Mouse (Mus musculus): ENCODE results near the gene Xrn1. TPM values are rescaled to one million over a fixed set of nuclear protein-coding genes. Genes with fewer than 3 reads are reported as not detected.
"Not testable (repeated sequence)": the region's sequence is repeated elsewhere in the genome, so short reads cannot be mapped to it uniquely, and the experiment has no call there.

Gene Xrn1
- polyA plus RNA-seq, 1 experiment from 2014 or later, result 17.5 TPM

DNA sequence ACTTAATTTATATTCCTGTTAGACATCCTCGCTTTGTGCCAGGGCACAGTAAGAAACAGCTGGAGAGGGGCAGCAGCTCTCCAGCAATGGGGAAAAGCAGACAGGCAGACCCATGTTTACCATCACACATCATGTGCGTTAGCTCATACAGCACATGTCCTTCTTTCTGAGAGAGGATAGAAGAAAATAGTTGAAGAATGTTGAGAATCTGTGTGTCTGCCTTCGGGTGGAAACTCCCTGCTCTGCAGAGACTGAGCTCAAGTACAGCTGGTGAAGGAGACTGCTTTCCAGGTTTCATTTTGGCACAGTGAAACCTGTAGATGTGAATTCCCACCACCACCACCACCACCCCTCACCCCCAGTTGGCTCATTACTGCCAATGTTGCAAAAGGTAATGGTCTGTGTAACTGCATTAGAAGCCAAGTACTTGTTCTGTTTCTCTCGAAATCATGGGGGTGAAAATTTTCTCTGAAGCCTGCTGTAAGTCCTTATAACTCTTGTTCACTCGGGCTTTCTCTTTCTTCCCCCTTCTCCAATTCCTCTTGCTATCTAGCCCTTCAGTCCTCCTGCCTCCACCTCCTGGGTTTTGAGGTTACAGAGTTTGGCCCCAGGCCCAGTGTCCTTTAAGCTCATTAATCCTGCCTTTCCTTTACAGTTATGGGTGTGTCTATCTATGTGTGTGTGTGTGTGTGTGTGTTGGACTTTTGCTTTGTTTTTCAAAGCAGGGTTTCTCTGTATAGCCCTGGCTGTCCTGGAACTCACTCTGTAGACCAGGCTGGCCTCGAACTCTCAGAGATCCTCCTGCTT is 102.1 kb downstream of the Xrn1 start:
- WGBS, result 77% methylated on average over 6 of the region's 6 CpGs
- Histone ChIP-seq H3K4me1 (no peaks in the 10 kb centered on the region), H3K36me3 (peaks cover 67% of the 10 kb centered on the region), H3K9me3 (replicated peaks) (no peaks in the 10 kb centered on the region), H3K27me3 (no peaks in the 10 kb centered on the region), H3K4me3 (replicated peaks) (no peak overlapping the region), H3K4me2 (no peak overlapping the region), H3K27ac (no peak overlapping the region), H3K9ac (no peak overlapping the region)
- no peak for ATAC-seq (replicated peaks; ENCODE audit: low FRiP score)

DNA sequence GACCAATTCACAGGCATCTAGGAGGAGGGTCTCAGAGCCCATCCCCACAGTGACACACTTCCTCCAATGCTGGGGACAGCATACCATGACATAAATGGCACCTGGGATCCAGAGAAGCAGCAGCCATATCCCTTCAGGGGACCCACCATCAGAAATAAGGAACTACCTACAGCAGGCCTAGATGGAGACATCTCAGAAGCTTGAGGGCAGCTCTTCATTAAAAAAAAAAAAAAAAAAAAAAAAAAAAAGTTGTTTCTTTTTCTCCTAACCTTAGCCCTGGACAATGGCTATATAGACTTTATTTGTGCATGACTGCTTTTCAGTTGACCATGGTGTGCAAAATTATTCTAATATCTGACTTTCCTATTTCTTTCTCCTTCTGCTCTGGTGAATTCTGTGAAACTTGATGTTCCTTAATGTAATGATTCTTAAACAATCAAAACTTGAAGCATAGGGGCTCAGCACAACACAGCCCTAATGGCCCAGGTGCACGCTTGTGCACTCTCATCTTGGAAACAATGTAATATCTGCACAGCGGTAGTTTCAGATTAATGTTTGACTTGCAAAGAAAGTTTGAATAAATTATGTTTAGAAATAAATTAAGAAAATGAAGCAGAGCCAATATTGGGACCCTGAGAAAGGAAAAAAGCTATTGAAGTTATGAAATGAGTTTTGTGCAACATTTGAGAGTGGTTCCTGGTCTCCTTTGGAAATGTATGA is 108.7 kb downstream of the Xrn1 start:
- Histone ChIP-seq H3K36me3 (peaks cover 10% of the 10 kb centered on the region), H3K27ac (peak overlapping the region; percentile 58; the same call in 1 of the 2 replicates), H3K4me1 (no peaks in the 10 kb centered on the region), H3K4me3 (replicated peaks) (no peak overlapping the region), H3K9ac (no peak overlapping the region), H3K4me2 (no peak overlapping the region), H3K9me3 (replicated peaks) (no peaks in the 10 kb centered on the region), H3K27me3 (no peaks in the 10 kb centered on the region)
- 0 out of 2 replicates have a peak, but pooled peaks have one; percentile 15 for ATAC-seq (replicated peaks; ENCODE audit: low FRiP score)
- WGBS, result 64% methylated on average over 2 of the region's 2 CpGs

DNA sequence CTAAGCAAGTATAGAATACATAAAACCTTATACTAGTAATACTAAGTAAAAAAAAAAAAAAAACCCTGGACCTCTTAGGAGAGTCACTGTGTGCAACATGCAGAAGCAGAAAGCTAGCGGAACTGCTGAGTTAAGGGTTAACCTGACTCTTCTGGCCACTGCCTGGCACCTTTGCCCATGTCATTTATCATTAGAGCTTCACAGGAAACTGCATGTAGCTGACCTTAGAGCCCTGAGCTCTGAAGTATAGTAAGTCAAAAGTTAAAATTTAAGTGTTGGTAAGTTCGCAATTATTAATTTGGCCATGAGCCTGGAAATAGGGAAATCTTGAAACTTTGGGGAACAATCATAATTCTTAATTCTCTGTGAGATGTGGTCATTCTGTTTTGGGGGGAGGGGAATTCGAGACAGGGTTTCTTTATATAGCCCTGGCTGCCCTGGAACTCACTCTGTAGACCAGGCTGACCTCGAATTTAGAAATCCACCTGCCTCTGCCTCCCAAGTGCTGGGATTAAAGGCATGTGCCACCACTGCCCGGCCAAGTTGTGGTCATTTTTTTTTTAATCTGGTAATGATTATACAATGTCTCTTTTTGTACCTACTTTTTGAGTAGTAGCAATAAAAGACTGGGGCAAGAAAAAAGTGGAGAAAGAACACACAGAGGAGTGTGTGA is 109.4 kb downstream of the Xrn1 start:
- WGBS, result 57% methylated on average over 5 of the region's 5 CpGs
- Histone ChIP-seq H3K27me3 (no peaks in the 10 kb centered on the region), H3K9ac (no peak overlapping the region), H3K9me3 (replicated peaks) (no peaks in the 10 kb centered on the region), H3K4me1 (no peaks in the 10 kb centered on the region), H3K4me2 (no peak overlapping the region), H3K36me3 (peaks cover 3% of the 10 kb centered on the region), H3K4me3 (replicated peaks) (no peak overlapping the region), H3K27ac (peak overlapping the region; percentile 46; the same call in 1 of the 2 replicates)
- ATAC-seq (replicated peaks; ENCODE audit: low FRiP score), result peak; percentile 78

DNA sequence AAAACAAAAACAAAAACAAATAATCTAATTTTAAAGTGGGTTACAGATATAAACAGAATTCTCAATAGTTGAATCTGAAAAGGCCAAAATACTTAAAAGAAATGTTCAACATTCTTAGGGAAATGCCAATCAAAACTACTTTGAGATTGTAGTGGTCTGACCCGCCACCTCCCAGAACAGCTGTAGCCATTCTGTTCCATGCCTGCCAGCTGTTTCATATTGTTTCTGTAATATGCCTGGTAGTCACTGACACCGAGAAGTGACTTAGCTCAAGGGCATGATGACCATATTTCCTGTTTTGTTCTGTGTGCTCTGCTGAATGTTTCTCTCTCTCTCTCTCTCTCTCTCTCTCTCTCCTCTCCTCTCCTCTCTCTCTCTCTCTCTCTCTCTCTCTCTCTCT is 112.9 kb downstream of the Xrn1 start:
- Histone ChIP-seq H3K9ac (no peak overlapping the region), H3K4me1 (no peaks in the 10 kb centered on the region), H3K36me3 (no peaks in the 10 kb centered on the region), H3K27me3 (no peaks in the 10 kb centered on the region), H3K27ac (no peak overlapping the region), H3K4me3 (replicated peaks) (no peak overlapping the region), H3K9me3 (replicated peaks) (no peaks in the 10 kb centered on the region), H3K4me2 (no peak overlapping the region)
- WGBS, result 66% methylated on average over 2 of the region's 2 CpGs
- no peak for ATAC-seq (replicated peaks; ENCODE audit: low FRiP score)

DNA sequence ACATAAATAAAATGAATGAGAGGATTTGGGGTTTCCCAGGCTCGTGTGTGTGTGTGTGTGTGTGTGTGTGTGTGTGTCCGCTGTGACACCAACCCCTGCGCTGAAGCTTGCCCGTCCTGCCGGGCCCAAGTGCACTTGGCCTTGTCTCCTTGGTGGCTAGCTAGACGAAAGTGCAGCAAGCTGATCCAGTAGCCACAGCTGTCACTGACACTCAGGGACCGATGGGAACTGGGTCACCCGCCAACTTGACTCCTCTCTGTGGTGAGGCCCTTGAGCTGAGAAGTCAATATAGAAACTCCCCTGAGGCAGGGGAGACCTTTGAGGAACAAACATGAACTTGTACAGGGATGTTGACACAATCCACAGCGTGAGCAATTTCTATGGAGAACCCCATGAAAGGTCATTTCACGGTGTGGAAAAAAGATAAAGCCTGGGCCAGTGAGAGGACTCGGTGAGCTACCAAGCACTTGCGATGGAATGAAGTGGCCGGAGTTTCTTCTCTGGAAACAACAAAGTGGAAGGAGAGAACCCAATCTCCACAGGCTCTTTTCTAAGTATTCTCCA is 124.3 kb downstream of the Xrn1 start:
- no peak overlapping the region for H3K4me2 ChIP-seq
- H3K9ac ChIP-seq, result no peak overlapping the region
- no peaks in the 10 kb centered on the region for H3K9me3 ChIP-seq (replicated peaks)
- no peaks in the 10 kb centered on the region for H3K27me3 ChIP-seq
- H3K27ac ChIP-seq, result no peak overlapping the region
- H3K4me3 ChIP-seq (replicated peaks), result no peak overlapping the region
- no peak for ATAC-seq (replicated peaks; ENCODE audit: low FRiP score)
- H3K4me1 ChIP-seq, result no peaks in the 10 kb centered on the region
- H3K36me3 ChIP-seq, result no peaks in the 10 kb centered on the region
- 90% methylated on average over 13 of the region's 13 CpGs for WGBS

DNA sequence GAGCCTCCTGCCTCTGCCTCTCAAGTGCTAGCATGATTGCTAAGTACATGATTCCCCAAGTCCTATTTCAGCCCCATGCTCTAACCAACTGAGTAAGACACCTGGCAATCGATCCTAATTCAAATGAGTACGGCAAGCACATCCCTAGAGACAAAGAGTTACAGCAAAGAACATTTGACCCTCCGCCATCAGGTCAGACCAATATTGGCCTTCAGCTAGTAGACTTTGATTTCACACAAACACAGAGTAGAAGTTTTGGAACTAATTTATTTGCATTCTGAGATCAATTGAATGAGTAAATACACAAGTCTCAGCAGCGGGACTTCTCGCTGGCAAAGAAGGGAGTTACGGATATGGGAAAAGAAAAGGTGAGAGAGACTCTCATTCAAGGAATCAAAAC is 130.7 kb downstream of the Xrn1 start:
- Histone ChIP-seq H3K4me2 (no peak overlapping the region), H3K4me1 (no peaks in the 10 kb centered on the region), H3K4me3 (replicated peaks) (no peak overlapping the region), H3K27me3 (no peaks in the 10 kb centered on the region), H3K27ac (no peak overlapping the region), H3K9me3 (replicated peaks) (no peaks in the 10 kb centered on the region), H3K36me3 (no peaks in the 10 kb centered on the region), H3K9ac (no peak overlapping the region)
- WGBS, result 90% methylated on average over 6 of the region's 6 CpGs
- no peak for ATAC-seq (replicated peaks; ENCODE audit: low FRiP score)

DNA sequence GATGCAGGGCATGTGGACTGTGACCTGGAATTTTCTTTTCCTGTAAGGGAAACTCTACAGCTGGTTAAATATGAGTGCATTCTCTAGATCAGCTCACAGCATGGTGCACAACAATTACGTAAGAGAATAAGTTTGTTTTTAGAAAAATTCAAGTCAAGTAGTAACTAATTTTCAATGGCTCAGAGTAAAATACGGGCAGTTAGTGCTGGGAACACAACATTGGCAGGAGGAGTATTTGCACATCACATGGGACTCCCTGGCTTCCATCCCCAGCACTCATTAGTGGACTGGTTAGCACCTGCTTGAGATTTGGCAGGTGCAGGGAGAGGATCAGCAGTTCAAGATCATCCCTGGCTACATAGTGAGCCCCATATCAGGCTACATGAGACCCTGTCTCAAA is 133.1 kb downstream of the Xrn1 start:
- no peak overlapping the region for H3K4me2 ChIP-seq
- no peaks in the 10 kb centered on the region for H3K36me3 ChIP-seq
- no peak overlapping the region for H3K27ac ChIP-seq
- no peak overlapping the region for H3K9ac ChIP-seq
- H3K4me1 ChIP-seq, result no peaks in the 10 kb centered on the region
- 84% methylated on average over 2 of the region's 2 CpGs for WGBS
- H3K4me3 ChIP-seq (replicated peaks), result no peak overlapping the region
- ATAC-seq (replicated peaks; ENCODE audit: low FRiP score), result no peak
- no peaks in the 10 kb centered on the region for H3K27me3 ChIP-seq
- no peaks in the 10 kb centered on the region for H3K9me3 ChIP-seq (replicated peaks)

DNA sequence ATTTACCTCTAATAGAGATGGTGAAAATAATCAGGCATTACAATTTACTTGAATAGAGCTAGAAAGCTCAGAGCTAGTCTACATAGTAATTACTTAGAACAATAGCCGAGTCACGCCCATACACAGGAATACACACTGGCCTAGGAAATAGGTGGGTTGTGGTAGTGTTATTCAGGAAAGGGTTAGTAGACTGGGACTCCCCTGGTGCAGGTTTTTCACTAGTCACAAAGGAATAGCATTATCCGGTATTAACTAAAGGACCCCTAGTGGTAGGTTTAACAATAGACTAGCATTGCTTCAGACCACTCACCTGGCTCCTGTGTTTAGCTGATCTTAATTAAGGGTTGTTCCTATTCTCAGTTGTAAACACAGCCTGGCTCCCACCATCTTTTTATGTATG is 133.9 kb downstream of the Xrn1 start:
- H3K9me3 ChIP-seq (replicated peaks); H3K27me3 ChIP-seq; H3K4me1 ChIP-seq; H3K9ac ChIP-seq; H3K4me2 ChIP-seq; ATAC-seq (replicated peaks; ENCODE audit: low FRiP score); H3K4me3 ChIP-seq (replicated peaks); H3K27ac ChIP-seq; H3K36me3 ChIP-seq: not testable (repeated sequence)
- WGBS, result 91% methylated on average over 3 of the region's 3 CpGs

DNA sequence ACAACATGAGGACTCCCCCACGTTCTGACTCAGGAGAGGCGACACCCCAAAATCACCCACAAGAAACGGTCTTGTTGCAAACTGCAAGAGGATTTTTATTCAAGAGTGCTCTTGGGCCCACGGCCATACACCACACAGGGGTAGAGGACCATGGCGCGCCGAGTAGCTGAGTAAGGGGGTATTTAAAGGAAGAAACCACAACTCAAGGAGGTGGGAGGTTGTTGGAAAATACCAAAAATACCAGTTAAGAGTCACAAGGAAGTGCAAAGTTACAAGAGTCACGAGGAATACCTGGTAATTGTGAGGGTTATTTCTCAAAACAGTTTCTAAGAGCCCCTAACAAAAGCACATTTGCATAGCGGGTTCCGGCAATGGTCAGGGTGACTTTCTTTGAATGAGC is 138.1 kb downstream of the Xrn1 start:
- not testable (repeated sequence) for H3K9me3 ChIP-seq (replicated peaks); H3K9ac ChIP-seq; H3K27me3 ChIP-seq; ATAC-seq (replicated peaks; ENCODE audit: low FRiP score); H3K4me2 ChIP-seq; H3K4me3 ChIP-seq (replicated peaks); H3K27ac ChIP-seq; H3K36me3 ChIP-seq; H3K4me1 ChIP-seq
- WGBS, result 89% methylated on average over 10 of the region's 10 CpGs

DNA sequence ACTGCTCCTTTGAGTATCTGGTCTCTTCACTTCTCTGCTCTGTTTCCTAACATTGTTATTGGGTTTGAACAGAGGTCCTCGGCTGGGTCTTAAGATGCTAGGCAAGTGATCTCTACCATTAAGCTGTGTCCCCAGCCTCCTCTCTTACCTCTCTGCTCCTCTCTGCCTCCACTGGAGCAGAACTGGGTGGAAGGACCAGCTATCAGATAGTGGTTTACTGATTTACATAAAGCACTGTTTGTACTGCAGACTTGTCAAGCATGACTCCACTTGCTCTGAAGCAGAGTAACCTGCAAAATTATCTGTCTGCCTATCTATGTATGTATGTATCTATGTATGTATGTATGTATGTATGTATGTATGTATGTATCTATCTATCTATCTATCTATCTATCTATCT is 138.7 kb downstream of the Xrn1 start:
- no peak for ATAC-seq (replicated peaks; ENCODE audit: low FRiP score)

DNA sequence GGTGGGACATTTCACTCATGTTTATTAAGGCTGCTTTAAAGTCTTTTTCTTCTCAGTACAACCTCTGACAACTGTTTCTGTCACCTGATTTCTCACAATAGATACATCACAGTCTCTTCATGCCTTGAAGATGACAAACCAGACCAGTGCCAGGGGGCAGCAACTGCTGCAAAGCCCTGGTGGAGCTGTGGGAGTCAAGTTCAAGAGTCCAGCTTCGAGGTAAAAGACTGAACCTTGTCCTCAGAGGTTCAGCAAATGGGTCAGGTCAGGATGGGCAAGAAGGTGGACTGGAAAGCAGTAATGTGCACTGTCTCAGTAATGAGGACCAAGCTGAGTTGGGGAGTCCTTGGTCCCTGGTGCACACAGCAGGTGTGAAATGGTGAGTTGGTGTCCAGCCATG is 139.8 kb downstream of the Xrn1 start:
- H3K4me3 ChIP-seq (replicated peaks), result no peak overlapping the region
- no peaks in the 10 kb centered on the region for H3K36me3 ChIP-seq
- H3K4me2 ChIP-seq, result no peak overlapping the region
- H3K9me3 ChIP-seq (replicated peaks), result peaks cover 13% of the 10 kb centered on the region
- H3K4me1 ChIP-seq, result no peaks in the 10 kb centered on the region
- 53% methylated on average over 1 of the region's 1 CpGs for WGBS
- no peak overlapping the region for H3K9ac ChIP-seq
- no peak overlapping the region for H3K27ac ChIP-seq
- no peaks in the 10 kb centered on the region for H3K27me3 ChIP-seq
- no peak for ATAC-seq (replicated peaks; ENCODE audit: low FRiP score)

More for the DNA sequence above, 138.7 kb downstream of the Xrn1 start:
- Histone ChIP-seq H3K27me3 (no peaks in the 10 kb centered on the region), H3K4me3 (replicated peaks) (no peak overlapping the region), H3K9me3 (replicated peaks) (peaks cover 5% of the 10 kb centered on the region; the same call in 1 of the 2 replicates), H3K4me1 (no peaks in the 10 kb centered on the region), H3K9ac (no peak overlapping the region), H3K27ac (no peak overlapping the region), H3K36me3 (no peaks in the 10 kb centered on the region), H3K4me2 (no peak overlapping the region)
- whole genome bisulfite sequencing, result 89% methylated on average over 1 of the region's 1 CpGs

DNA sequence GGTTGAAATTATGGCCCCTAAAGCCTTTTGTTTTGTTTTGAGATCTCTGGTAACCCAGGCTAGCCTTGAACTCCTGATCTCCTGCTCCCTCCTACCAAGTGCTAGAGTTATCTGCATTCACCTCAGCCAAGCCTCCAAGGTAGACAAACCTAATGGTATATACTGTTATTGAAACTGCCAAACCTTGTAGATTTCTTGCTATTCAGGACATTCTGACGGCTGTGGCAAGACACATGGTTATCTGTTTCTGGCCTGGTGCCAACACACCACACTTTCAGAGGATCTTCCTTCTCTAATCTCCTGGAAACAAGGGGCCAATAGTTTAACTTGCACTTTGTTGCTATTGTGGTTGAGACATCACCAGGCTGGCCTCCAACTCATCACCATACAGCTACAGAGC is 140.6 kb downstream of the Xrn1 start:
- H3K4me2 ChIP-seq, result no peak overlapping the region
- no peak overlapping the region for H3K27ac ChIP-seq
- peaks cover 20% of the 10 kb centered on the region for H3K9me3 ChIP-seq (replicated peaks)
- no peak overlapping the region for H3K9ac ChIP-seq
- H3K4me1 ChIP-seq, result no peaks in the 10 kb centered on the region
- H3K36me3 ChIP-seq, result no peaks in the 10 kb centered on the region
- H3K4me3 ChIP-seq (replicated peaks), result no peak overlapping the region
- 90% methylated on average over 1 of the region's 1 CpGs for WGBS
- ATAC-seq (replicated peaks; ENCODE audit: low FRiP score), result no peak
- H3K27me3 ChIP-seq, result no peaks in the 10 kb centered on the region
